Mouse (Mus musculus): ENCODE data around the gene Vgll1.

Vgll1 gene

DNA sequence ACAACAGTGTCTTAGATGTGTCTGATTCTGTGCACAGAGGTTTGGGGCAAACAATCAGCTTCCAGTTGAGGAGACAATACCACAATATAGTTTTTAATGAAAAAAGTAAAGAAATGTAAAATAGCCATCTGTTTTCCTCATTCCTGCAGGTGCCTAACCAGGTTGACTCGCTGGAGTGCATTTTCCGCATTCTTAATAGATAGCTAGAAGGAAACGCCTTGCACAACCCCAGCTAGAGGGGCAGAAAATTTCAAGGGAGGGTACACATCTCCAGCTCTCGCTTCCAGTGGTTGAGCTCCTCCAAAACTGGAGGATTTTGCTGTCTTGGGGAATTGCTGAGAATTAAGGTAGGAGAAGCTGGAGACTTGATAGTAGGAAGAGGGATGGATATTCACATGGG, at the start of gene Vgll1:
Gene Vgll1 (plus strand): TSS at position 301 of the 400 bp plus-strand sequence.
- no peak for DNase-seq

DNA sequence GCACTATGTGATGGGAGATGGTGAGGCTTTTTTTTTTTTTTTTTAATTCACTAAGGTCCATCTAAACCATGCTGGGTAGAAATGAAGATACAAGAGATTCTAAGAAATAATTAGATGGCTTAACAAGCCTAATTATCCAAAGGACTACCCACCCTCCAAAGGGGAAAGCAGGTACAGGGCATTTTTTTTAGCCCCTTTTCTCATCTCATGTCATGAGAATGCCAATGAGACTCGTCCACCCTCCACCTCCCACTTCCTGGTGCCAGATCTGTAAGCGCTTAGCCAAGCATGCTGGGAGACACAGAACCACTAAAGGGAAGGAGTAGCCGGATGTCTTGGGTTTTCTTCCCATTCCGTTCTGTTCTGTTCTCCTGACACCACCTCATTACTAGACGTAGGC, 45.1 kb upstream of the Vgll1 start, which contains the start of gene Brs3:
Gene Brs3 (plus strand): TSS at position 301 of the 400 bp plus-strand sequence.
- DNase-seq, result no peak

DNA sequence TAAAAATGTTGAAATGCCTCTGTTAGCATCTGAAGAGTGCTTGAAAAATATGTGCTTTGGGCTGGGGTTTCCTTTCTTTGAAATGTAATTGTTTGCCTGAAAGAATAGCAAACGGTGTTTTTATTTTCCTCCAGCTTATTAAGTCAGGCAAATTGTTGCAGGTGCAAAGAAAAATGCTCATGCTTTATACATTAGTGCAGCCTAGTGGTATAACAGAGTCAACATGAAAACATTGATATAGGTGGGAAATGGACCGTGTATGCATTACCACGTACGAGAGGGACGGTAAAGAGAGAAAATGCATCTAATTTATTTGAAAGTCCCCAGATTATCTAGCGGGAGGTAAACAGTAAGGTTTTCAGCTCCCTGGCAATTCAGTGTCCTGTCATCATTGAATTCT, 44.0 kb upstream of the Vgll1 start:
- DNase-seq, result no peak

DNA sequence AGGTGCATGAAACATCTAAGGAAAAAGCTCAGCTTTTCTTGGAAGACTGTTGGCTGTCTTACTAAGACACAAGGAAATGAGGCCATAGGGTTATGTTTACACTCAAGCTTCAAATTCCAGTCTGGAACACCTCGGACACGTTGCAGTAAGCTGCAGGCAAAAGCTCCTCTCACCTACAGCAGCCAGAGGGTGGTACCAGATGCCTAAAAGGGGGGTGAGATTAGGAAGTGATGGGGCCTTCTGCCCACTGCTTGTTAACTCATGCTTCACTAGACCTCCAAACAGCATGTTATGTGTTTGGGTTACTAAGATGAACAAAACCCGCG, 35.1 kb upstream of the Vgll1 start:
- DNase-seq, result peak; percentile 4

DNA sequence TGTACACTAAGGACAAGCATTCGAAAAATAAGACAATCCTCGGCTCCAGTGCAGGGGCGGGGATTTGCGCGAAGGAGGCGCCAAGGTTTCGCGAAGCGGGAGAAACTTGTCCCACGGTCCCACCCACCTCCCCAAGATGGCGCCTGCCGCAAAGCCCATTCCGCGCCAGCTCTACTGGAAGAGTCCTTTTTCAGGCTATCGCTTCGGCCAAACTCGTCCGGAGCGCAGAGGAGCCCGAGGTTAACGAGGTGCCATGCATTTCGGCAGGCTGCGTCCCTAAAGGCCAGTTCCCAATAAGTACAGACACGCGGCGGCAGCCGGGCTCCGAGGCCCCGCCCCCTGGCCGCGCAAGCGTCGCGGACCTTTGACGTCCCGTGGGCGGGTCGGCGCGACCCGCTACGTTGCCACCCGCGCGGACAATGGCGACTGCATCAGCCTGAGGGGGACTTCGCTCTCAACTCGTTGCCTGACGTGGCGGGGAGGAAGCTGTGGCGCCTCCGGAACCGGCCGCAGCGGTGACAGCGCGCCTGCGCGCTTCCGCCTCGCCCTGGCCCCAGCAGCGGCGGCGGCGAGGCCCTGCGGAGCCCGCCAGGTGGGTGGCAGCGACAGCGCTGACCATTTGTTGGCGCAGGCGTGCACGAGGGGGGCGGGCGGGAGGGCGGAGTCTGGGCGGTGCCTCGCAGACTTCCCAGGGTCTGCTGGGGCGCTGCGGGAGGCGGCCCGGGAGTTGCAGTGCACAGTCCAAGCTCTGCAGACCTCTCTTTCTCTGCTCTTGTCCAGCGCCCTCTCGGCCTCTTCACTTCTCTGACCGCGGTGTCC, 34.5 kb upstream of the Vgll1 start, which contains the start of gene Htatsf1:
Gene Htatsf1 (plus strand): TSS at position 410 of the 819 bp plus-strand sequence.
- DNase-seq, result peak; percentile 75

DNA sequence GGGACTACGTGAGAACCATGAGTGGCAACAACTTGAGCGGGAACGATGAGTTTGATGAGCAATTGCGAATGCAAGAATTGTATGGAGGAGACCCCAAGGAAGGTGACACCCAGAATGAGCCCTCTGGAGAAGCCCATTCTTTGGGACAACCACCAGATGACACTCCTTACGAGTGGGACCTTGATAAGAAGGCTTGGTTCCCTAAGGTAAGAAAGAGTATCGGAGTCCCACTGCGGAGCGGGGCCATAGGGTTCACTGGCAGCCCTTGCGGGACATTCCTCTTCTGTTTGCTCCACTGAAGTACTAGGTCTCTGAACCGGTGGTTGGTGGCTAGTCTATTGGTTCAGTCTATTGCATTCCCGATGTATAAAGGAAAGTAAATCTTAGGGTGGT, 33.9 kb upstream of the Vgll1 start:
- no peak for DNase-seq

DNA sequence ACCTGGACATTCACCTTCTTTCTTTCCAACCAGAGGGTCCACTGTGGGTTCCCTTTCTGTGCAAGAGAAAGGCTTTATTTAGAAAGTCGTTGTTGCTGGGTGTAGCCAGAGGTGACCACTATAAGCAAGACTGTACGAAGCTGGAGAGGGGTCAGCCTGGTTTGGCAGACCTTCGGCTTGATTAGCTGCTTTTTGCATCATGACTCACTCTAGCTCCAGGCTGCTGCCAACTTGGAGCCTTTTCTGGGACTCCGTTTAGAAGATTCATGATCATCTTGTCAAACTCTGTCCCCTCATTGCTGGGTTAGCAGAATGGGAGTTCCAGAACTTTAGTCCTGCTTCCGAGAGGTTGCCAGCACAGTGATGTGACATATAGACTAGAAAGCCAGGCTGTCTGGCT, 6.4 kb upstream of the Vgll1 start:
- DNase-seq, result no peak

DNA sequence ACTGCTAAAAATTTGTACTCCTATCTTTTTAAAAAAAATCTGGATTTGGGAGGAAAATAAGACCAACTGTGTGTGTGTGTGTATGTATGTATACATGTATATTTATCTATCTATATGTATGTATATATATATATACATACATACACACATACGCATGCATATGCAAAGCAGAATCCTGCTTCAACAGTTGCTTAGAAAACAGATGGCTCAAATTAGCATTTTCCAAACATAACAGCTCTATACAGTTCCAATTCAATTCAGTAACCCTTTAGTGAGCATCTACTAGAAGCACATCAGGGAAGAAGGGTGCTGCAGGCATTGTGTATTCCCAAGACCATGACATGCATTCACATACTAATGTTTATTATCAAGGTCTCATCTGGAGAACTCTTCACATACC, 15.5 kb downstream of the Vgll1 start:
- DNase-seq, result no peak

DNA sequence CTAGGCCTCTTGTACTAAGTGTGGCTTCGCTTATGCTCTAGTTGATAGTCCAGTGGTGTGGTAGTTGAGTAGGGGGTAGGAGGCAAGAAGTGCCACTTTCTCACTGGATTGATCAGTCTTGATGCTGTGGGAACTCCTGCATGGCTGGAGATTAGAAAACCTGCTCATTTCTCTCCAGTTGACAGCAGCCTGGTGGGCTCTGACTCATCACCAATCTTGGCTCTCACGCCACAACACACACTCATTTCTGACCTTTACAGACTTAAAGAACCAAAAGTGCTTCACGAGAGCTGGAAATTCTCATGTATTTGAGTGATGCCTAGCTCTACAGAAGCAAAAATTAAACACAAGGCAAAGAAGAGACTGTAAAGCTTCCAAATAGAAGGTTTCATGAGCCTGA, 19.1 kb downstream of the Vgll1 start:
- no peak for DNase-seq

DNA sequence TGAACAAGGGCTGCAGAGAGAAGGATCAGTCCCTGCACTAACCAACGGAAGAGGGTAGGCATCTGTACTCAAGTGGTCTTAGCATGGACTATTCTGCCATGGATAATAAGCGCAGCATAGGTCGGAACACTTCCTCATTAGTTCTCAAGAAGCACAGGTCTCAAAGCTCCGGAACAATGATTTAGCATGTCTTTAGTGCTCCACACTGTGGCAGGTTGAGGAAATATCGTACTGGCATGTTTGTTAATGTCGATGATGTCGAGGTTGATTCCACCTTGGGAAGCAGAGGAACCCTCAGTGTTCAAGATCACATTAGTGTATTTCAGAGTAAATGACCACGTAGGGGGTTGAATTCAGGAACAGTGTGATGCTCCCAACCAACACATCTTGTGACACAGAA, 30.2 kb downstream of the Vgll1 start:
- no peak for DNase-seq

DNA sequence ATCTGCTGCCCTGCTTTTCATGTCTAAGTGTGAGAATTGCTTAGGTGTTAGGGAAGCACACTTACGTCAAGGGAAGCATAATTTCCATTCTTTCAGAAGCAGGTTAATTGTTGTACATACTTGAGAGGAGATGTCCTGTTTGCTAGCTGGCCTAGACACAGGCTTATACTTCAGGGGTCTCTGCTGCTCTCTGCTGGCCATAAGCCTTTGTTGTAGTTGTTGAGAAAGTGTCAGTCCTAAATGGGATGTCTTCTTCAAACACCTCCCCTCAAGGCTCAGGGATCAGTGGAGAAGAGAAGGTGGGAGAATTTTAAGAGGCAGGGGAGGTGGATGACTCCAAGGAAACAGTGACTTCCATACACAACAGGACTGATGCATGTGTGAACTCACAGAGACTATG, 32.9 kb downstream of the Vgll1 start:
- no peak for DNase-seq

DNA sequence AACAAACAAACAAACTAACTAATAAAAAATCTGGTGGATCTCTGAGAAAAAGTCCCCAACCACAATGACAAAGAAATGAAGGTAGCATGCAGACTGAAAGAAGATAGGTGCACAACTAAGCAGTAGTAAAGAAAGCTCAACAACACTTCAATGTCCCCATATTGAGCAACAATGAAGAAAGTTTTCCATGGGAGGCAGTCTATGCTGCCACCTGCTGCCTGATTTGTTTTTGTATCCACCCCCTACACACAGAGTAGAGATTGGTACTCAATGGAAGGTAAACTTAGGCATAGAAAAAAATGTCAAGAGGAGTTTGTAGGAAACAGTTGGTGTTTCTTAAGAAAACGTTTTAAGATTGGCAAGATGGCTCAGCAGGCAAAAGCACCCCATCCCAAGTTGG, 42.7 kb downstream of the Vgll1 start:
- no peak for DNase-seq

DNA sequence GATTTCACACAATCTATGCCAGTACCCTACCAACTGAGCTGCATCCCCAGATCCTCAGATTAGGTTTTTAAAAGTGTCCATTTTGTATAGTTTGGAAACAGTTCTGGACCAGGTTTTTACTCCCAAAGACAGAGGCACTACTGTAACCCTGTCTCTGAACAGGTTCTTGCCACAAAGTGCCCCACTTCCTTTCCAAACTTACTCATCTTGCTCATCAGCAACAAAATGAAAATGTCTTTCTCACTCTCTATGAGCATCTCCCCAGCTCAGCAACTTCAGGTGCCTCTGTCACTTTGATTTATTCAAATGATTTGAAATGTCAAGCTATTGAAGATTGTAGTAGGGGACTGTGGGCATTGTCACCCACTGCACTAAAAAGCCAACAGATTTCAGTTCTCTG, 49.7 kb downstream of the Vgll1 start:
- DNase-seq, result no peak

DNA sequence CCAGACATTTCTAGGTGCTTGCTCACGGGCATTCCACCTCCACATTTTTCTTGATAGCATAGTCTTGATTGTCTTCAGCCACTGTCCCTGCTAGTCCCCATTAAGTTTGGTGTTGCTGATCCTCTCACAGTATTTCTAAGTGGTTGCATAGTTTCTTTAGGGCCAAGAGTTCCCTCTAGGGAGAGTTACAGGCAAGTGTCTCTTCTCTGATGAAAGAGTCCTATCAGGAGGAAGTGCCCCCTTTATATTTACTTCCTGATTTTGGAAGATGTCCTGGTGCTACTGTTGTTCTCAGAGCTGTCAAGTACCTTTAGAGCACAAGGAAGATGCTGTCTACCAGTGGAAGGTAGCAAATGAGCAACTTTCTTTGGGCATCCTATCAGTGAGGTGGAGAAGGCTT, 65.6 kb downstream of the Vgll1 start:
- DNase-seq, result no peak
